Mouse (Mus musculus) brain, adult 2 months (tissue): ENCODE data around the gene Cmtm8.
A peak's percentile ranks its signal among the peaks of the same experiment; 100 is the strongest.

Experiments used
- DNase-seq: peaks from one replicate; pipeline ENCODE4 v3.0.0; 2011; ENCODE audit warnings: low read depth, low spot score

Cmtm8 gene

DNA sequence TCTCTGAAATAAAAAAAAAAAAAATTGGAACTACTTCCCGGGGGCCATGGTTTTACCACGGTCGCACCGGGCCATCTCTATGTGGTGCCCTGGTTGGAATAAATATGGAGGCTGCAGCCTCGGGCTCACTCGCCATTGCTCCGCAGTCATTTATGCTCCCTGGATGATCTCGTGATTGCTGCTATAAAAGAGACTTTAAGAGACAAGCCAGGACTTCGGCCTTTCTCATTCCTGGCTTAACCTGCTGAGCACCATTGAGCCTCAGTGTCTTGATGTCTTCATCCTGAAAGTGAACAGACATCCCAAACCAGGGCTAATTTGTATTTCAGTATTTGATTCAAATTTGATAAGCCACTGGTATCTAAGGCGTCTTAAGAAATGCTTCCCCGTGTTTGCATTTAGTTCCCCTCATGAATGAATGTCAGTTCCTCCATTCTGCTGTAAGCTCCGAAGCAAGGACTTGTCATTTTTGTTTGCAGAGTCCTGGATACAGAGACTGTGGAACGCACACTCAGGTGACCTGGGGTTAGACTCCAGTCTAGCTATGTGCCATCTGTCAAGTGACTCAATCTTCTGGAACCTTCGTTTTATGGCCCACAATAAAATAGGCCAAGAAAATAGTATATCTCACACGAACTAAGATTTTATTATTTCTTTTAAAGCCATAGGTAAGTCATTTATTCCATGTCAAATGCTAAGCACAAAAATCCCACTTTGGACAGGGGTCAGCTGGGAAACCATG, 22.2 kb downstream of the Cmtm8 start:
- DNase-seq = no peak

- DNase-seq = no peak
Observed at GRCm38 (mm10) chr9:114818918-114819317, 25.0 kb downstream of the Cmtm8 start.

GRCm38 (mm10) chr9:114817012-114817411, 26.9 kb downstream of the Cmtm8 start:
- no peak for DNase-seq

DNA sequence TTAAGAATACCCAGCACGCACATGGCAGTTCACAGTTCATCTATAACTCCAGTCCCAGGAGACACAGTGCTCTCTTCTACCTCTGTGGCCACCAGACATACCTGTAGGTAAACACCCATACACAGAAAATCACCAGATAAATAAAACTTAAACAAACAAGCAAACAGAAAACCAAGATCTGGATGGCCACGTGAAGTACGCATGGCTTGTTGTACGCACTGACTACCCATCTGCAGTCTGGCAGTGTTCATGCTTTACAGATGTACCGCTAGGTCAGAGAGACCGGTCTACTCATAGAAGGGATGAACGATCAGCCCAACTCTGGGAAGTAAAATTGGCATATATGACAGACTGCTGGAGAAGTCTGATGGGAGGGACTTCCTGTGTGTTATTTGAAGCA, 27.8 kb downstream of the Cmtm8 start:
- DNase-seq = no peak

GRCm38 (mm10) chr9:114815315-114815714, 28.6 kb downstream of the Cmtm8 start:
- DNase-seq = peak; percentile 56

DNA sequence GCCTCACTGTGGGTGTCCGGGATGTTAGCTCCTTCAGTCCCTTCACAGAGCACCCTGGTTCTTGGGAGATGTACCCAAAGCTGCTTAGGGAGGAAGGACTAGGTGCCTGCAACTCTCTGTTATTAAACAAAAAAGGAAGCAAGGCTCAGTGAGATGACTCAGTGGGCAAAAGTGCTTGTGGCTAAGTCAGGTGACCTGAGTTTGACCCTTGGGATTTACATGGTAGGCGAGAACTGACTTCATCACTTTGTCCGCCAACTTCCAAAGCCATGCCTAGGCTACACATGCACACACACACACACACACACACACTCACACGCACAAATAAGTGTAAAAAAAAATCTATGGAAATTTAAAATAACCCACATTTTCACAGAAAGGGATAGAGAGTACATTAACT, 32.0 kb downstream of the Cmtm8 start:
- no peak for DNase-seq

GRCm38 (mm10) chr9:114810837-114811236, 33.1 kb downstream of the Cmtm8 start:
- DNase-seq = no peak

- no peak for DNase-seq
Observed at GRCm38 (mm10) chr9:114808671-114809070, 35.3 kb downstream of the Cmtm8 start.

DNA sequence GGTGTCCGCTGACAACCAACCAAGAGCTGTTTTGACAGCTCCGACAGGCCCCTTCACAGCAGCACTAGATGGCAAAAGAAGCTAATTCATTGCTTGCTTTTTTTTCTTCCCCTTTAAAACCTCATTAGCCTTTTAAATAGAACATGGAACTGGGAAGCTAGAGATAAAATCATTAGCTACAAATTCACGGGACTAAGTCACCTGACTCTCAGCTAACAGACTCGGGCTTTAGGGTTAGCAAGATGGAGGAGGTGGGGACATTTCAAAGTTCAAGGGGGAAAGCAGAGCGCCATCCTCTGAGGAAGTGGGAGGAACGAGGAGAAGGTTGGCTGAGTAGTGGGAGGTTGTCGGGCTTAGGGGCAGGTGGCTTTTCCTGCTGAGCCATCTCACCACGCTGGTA, 36.7 kb downstream of the Cmtm8 start:
- DNase-seq = no peak

DNA sequence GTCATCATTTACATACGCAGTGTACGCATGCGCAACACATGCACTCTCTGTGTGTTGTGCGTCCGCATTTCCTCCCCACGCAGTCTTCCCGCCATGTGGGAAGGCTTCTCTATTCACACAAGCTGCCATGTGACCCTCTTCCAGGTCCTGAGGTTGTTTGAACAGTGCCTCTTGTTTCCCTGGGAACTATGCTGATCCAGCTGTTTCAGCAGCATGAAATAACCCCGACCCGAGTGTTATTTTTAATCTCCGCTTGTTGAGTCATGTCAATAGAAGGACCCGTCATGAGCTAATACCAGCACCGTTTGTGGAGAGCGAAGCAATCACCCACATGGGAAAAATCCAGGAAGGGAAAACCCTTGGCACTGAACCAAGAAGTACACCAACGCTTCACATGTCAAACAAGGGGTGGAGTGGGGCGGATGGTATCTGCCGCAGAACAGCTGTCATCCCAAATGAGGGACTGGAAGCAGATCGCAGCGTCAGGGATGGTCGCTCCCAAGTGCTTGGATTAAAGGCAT, 38.7 kb downstream of the Cmtm8 start:
- peak; percentile 86 for DNase-seq

DNA sequence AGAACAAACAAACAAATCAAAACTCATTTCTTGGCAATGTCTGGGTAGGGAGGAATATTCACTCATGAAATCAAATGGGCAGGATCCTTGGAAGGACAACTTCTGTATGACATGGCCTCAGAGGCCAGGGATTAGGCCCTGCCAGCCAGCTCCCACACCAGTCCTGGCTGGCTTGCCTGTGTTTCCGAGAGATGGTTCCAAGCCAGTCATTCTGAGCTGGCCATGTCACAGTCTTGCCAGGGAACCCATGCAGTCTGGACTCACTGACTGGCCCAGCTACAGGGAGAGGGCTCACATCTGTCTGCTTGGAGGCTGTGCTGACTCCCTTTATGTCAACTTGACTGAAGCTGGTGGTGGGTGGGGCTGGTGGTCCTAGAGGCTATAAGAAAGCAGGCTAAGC, 41.8 kb downstream of the Cmtm8 start:
- no peak for DNase-seq

GRCm38 (mm10) chr9:114801301-114801700, 42.7 kb downstream of the Cmtm8 start:
- DNase-seq = no peak

DNA sequence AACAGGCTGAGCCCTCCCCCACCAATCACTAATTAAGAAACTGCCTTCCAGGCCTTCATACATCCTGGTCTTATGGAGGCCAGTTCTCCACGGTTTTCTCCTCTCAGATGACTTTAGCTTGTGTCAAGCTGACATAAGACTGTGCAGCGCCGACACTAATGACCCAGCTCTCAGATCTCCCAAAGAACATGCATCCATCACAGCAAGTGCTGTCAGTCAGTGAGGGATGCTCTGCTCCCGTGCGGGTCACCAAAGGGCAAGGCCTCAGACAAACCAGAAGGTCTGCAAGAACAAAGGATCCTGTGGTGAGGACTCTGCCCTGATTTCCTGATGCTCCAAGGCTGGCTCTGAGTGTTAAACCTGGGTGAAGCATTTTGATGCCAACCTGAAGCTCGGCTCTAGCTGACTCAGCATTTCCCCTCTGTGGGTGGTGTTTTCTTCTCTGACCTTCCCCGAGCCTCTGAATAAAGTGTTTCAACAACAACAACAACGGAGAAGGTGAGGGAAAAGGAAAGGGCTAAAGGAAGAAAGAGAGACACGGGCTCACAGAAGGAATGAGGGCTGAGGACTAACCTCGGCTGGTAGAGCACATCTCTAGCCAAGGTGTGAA, 44.4 kb downstream of the Cmtm8 start:
- no peak for DNase-seq

GRCm38 (mm10) chr9:114798845-114799244, 45.1 kb downstream of the Cmtm8 start:
- DNase-seq = no peak

DNA sequence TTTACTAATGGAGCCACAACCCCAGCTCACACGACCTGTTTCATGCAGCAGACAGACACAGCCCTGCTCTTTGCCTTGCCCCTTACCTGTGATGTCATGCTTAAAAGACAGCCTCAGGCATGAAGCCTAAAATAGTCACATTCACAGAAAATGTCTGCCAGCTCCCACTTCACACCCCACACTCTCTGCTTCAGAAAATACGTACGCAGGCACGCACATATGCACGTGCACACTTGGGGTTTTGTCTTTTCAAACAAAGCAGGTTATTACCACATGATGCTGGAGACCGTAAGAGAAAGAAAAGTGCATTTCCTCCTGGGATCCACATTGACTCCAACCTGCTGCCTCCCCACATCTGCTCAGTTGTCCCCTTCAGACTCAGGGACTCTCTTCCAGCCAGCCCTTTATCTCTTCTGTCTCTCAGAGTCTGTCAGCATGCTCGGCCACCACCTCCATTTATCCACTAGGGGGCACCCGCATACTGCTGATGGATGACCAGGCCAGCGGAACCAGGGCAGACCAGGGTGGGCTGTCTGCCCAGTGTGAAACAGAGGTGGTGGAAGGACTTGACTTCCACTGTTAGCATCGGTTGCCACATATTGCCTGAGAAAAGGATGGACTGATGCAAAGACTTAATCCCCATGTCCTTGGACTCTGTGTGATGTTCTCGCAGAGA, 46.5 kb downstream of the Cmtm8 start:
- peak; percentile 82 for DNase-seq

GRCm38 (mm10) chr9:114796473-114797050, 47.4 kb downstream of the Cmtm8 start:
- DNase-seq = no peak

- no peak for DNase-seq
Observed at GRCm38 (mm10) chr9:114794491-114794890, 49.5 kb downstream of the Cmtm8 start.

GRCm38 (mm10) chr9:114793764-114794295, 50.1 kb downstream of the Cmtm8 start:
- no peak for DNase-seq

GRCm38 (mm10) chr9:114789989-114790388, 54.0 kb downstream of the Cmtm8 start:
- DNase-seq = no peak

- peak; percentile 42 for DNase-seq
Observed at GRCm38 (mm10) chr9:114789557-114789956, 54.4 kb downstream of the Cmtm8 start.

DNA sequence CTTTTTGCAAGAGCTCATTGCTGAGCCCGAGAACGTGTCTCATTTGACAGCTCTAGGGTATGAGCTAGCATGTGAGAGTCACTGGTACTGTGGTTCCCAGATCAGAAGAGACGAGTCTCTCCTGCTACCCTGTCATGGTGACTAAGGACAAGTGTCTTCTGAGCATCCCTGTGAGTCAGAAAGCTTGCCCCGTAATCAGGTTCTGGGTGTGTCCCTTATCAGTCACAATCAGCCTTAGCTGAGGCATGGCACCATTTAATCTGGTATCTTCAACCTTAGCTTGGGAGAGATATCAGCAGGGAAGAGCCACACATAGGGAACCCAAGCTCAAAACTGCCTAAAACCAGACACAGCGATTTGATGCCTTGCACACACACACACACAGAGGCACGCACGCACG, 55.3 kb downstream of the Cmtm8 start:
- no peak for DNase-seq

GRCm38 (mm10) chr9:114787716-114788115, 56.2 kb downstream of the Cmtm8 start:
- no peak for DNase-seq
